Mouse (Mus musculus) limb, embryonic 14.5 days (tissue): ENCODE measurements at regions not wholly inside any gene's neighbourhood (a gene's known extent, or its start where the extent isn't known, plus 50 kb on each side); places are given as distances from the start of the nearest gene placed in this dataset.

ENCODE experiments used
- ATAC-seq: fragments of 200-750 bp; cut with Nextera tagmentation; 2 replicates; pipeline ENCODE4 v1.8.0; 2017; ENCODE audit warnings: low read depth, moderate number of reproducible peaks, moderate TSS enrichment; ENCODE audit not compliant: low FRiP score
- DNase-seq: peaks from one replicate; pipeline ENCODE4 v3.0.0-alpha.2; 2015; ENCODE audit warnings: low spot score
- H3K27ac ChIP-seq: fragments of 300-500 bp; sonication (generic); replicated peaks from 2 replicates; pipeline ENCODE4 v1.5.1; 2014; ENCODE audit warnings: low read depth, mild to moderate bottlenecking, low read length, moderate library complexity, mixed read lengths
- H3K27me3 ChIP-seq: fragments of 300-500 bp; sonication (generic); 2 replicates; pipeline ENCODE4 v1.6.1; 2014; ENCODE audit warnings: low read length, mixed read lengths; ENCODE audit not compliant: control insufficient read depth, insufficient read depth
- H3K36me3 ChIP-seq: fragments of 300-500 bp; sonication (generic); 2 replicates; pipeline ENCODE4 v1.6.1; 2014; ENCODE audit warnings: mild to moderate bottlenecking, low read length, moderate library complexity, mixed read lengths; ENCODE audit not compliant: control insufficient read depth, insufficient read depth
- H3K4me1 ChIP-seq: fragments of 300-500 bp; sonication (generic); 2 replicates; pipeline ENCODE4 v1.6.1; 2014; ENCODE audit warnings: antibody characterized with exemption, low read length, mixed read lengths; ENCODE audit not compliant: control insufficient read depth, insufficient read depth
- H3K4me2 ChIP-seq: fragments of 300-500 bp; sonication (generic); replicated peaks from 2 replicates; pipeline ENCODE4 v1.6.1; 2014; ENCODE audit warnings: low read depth, mild to moderate bottlenecking, low read length, moderate library complexity; ENCODE audit not compliant: severe bottlenecking
- H3K4me3 ChIP-seq: fragments of 300-500 bp; sonication (generic); replicated peaks from 2 replicates; pipeline ENCODE4 v1.5.1; 2014; ENCODE audit warnings: low read length
- H3K9ac ChIP-seq: fragments of 300-500 bp; sonication (generic); 2 replicates; pipeline ENCODE4 v1.6.1; 2014; ENCODE audit warnings: mild to moderate bottlenecking, low read depth, low read length, moderate library complexity; ENCODE audit not compliant: severe bottlenecking
- H3K9me3 ChIP-seq: fragments of 300-500 bp; sonication (generic); 2 replicates; pipeline ENCODE4 v1.6.1; 2016; ENCODE audit warnings: low read length; ENCODE audit not compliant: control insufficient read depth
- POLR2A ChIP-seq: fragments of 200-500 bp; IDR thresholded peaks from 2 replicates; pipeline ENCODE4 v1.8.0; 2012; ENCODE audit warnings: inconsistent platforms, mild to moderate bottlenecking, moderate library complexity, borderline replicate concordance; ENCODE audit not compliant: insufficient read depth, insufficient read length; ENCODE audit errors: extremely low read depth
- WGBS: fragments of 180-500 bp; shearing (Covaris S2); extraction: QIAGEN DNeasy Blood & Tissue Kit; methylation state at CpG from one replicate; pipeline ENCODE4 v1.1.7; 2014; 5-methylcytosine and 5-hydroxymethylcytosine counted together

DNA sequence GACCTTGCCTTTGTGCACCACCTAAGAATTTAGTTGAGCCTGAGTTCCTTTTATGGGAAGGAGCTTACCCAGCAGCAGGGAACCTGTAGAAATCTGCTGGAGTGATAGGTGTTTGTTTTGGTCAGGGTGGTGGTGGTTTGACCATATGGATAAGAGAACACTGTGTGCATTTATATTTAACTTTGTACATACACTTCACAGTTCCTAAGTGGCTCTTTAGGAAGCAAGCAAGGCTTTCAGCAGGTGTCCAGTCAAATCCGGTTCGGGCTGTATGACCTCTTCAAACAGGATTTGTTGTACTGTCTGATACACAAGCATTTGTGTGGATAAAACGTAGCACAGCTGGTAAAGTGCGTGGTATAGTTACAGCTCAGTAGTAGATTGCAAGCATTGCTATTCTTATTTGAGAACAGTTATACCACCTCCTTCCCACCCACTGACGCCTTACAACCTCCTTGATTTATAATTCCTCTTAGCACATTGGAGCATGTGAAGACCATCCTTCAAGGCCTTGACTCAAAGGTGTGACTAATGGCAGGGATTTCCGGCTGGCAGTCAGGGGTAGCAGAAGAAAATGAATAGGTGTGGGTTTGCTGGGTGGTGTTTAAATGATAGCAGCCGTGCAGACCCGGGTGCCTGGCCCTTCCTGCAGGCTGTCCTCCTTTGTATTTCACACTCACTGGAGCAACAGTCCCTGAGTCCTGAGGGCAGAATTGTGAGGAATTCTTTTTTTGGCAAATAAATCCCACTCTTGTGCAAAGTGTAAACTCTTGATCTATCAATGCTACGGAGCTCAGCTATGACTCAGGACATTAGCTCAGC lies 79.4 kb upstream of the Osmr start:
- no peak for TF ChIP-seq POLR2A
- 46% methylated on average over 9 of the region's 9 CpGs for WGBS
- Histone ChIP-seq H3K9me3 (no peaks in the 10 kb centered on the region), H3K4me3 (no peak overlapping the region), H3K27ac (no peak overlapping the region), H3K4me1 (0 out of 2 replicates have a peak, but pooled peaks cover 3% of the 10 kb centered on the region), H3K27me3 (no peaks in the 10 kb centered on the region), H3K36me3 (no peaks in the 10 kb centered on the region), H3K4me2 (no peak overlapping the region), H3K9ac (no peak overlapping the region)
- DNase-seq, result no peak
- no peak for ATAC-seq

DNA sequence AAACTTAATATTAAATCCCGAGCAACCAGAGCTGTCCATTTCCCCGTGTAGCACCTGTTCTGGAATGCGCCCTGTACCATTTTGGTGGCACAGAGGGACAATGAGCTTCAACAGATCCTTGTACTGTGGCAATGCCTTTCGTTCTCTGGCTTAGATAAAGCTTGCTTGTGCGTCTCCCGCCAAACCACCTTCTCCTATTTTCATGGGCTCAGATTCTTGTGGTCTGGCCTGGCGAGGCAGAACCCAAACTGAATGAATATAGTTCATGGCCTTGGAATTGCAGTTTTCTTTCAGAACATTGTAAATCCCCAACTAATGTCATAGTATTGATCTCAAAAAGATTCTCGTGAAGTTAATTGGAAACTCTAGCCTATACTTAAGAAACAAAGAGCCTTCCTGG lies 85.1 kb upstream of the Osmr start:
- no peak for TF ChIP-seq POLR2A
- Histone ChIP-seq H3K4me3 (no peak overlapping the region), H3K4me2 (no peak overlapping the region), H3K27me3 (no peaks in the 10 kb centered on the region), H3K9me3 (no peaks in the 10 kb centered on the region), H3K36me3 (no peaks in the 10 kb centered on the region), H3K27ac (no peak overlapping the region), H3K4me1 (no peaks in the 10 kb centered on the region), H3K9ac (no peak overlapping the region)
- no peak for ATAC-seq
- 72% methylated on average over 8 of the region's 8 CpGs for WGBS
- DNase-seq, result no peak

DNA sequence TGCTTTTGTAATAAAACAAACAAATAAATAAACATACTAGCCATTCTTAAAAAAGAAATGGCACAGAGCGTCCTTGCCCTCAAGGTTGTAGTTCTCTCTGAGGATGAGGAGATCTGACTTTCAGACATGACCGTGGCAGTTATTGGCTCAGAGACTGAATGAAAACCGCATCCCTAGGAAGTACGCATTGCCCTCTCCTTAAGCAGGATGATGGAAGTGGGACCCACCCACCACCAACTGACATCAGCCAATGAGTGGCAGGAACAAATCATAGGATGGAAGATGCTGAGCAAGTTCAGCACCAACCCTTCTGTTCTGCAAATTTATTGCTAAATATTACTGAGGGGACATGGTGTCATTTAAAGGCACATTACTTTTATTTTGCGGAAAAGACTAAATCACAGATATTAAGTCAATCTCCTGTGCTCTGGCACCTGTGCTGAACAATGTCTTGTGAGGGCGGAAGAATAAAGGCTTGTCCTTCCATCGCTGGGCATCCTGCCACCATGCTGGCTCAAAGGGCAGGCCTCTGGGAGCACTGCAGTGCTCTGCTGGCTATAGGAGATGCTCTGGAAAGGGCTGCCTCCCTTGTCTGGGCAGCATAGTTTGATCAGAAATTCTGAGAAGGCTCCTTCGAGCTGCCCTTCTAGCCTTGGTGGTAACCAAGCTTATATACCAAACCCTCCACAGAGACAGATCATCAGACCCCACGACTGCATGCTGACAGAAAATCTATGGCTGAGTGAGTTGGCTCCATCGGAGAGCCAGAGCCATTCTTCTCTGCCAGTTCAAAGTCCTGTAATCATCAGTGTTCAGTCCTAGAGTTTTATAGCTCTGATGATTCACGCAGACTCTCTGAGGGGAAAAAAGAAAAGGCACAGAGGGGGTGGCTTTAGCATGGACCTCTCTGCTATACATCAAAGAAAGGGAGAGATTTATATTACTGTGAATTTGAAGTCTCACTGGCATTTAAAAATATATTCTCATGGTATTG lies 86.3 kb upstream of the Osmr start:
- no peaks in the 10 kb centered on the region for H3K36me3 ChIP-seq
- no peak overlapping the region for H3K27ac ChIP-seq
- no peaks in the 10 kb centered on the region for H3K4me1 ChIP-seq
- no peak for DNase-seq
- no peak overlapping the region for H3K4me2 ChIP-seq
- ATAC-seq, result no peak
- no peaks in the 10 kb centered on the region for H3K27me3 ChIP-seq
- 61% methylated on average over 11 of the region's 11 CpGs for WGBS
- no peak overlapping the region for H3K9ac ChIP-seq
- H3K9me3 ChIP-seq, result no peaks in the 10 kb centered on the region
- no peak overlapping the region for H3K4me3 ChIP-seq
- no peak for TF ChIP-seq POLR2A

DNA sequence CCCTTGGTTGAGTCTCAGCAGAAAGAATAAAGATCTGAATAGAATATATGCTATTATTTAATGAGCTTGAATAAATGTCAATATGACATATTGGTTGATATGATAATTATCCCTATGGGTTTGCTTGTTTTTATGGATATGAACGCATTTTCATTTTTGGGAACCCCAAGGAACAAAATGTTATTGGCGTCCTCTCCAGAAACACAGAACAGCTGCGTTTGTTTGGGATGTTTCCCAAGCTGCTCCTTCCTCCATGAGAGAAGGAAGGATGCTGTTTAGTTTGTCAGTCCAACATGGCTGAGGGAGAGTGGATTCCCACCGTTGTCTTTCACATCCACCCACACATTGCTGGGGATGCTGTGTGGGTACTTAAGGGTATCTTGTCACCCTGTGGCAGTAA lies 89.9 kb upstream of the Osmr start:
- ATAC-seq, result no peak
- H3K36me3 ChIP-seq, result no peaks in the 10 kb centered on the region
- no peaks in the 10 kb centered on the region for H3K4me1 ChIP-seq
- DNase-seq, result no peak
- 86% methylated on average over 4 of the region's 4 CpGs for WGBS
- no peak overlapping the region for H3K9ac ChIP-seq
- no peak for TF ChIP-seq POLR2A
- H3K27ac ChIP-seq, result no peak overlapping the region
- H3K9me3 ChIP-seq, result no peaks in the 10 kb centered on the region
- no peaks in the 10 kb centered on the region for H3K27me3 ChIP-seq
- H3K4me3 ChIP-seq, result no peak overlapping the region
- no peak overlapping the region for H3K4me2 ChIP-seq

DNA sequence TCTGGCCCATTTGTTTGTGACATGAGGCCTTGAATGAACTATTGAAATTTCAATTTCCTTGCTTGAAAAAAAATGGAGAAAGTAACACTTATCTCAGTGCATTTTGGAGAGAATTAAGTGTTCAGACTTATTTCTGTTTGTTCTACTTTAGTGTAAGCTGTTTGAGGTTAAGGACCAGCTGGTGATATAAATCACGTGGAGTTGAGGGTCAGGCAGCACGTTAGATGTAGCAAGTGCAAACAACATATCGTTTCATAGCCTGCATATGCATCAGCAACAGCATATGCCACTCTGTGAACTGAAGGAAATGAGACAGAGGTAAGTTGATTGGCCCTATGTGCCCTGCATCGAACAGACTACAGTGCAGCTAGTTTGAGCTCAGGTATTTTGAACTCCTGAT lies 90.7 kb upstream of the Osmr start:
- H3K27ac ChIP-seq, result no peak overlapping the region
- H3K36me3 ChIP-seq, result no peaks in the 10 kb centered on the region
- no peaks in the 10 kb centered on the region for H3K9me3 ChIP-seq
- ATAC-seq, result no peak
- no peaks in the 10 kb centered on the region for H3K27me3 ChIP-seq
- H3K4me2 ChIP-seq, result no peak overlapping the region
- no peak for TF ChIP-seq POLR2A
- H3K4me3 ChIP-seq, result no peak overlapping the region
- no peak overlapping the region for H3K9ac ChIP-seq
- WGBS, result 54% methylated on average over 4 of the region's 4 CpGs
- no peaks in the 10 kb centered on the region for H3K4me1 ChIP-seq
- no peak for DNase-seq
